ENCODE assay signal across 8 mouse cellular contexts in the genomic region with DNA sequence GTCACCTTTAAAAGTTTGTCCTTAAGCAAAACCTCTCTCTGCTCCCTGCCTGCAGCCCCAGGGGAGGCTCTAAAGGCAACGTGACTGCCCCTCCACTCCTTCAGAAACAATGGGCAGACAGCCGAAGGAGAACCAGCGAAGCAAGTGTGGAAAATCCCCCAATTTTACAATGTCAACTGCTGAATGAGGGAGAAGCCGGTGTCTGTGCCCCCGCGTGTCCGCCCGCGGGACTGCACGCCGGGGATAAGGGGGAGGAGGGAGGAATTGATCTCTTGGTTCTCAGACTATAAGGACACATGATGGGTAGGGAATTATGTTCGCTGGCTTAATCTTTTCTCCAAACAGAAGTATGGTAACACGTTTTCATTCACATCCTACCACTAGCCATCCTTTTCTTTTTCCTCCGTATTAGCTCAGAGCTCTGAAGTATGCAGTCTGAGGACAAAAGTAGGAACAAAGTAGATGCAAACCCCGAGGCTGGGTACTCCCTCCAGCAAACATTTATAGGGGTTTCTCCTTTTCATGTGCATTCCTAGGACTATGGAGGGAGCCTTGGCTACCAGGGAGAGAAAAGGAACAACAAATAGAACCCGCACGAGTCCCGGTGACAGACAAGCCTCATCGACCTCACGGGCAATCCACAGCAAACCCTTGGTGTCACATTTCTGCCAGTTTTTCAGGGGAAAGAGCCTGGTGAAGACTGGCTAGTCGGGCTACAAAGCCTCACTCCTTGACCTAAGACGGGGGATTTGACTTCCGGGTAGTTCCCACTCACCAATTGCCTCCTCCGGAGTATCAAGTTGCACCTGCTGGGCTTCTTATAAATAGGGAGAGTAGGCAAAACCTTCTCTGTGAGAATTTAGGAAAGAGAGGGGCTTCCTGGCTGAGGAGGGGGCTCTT. TPM values are rescaled to one million over a fixed set of nuclear protein-coding genes. Genes with fewer than 3 reads are reported as not detected.
DNase-seq lines count a peak whose midpoint lies in the region; ATAC-seq lines count a peak whose summit lies in the region.

No protein-coding gene starts in this region.

- H3K4me3 ChIP-seq in intestine, embryonic 16.5 days (ENCODE audit: low read length): peak overlapping the region; percentile 24
- H3K4me3 ChIP-seq in midbrain, embryonic 10.5 days: peak overlapping the region; percentile 37

- peaks cover 28% of the 10 kb centered on the region for H3K4me1 ChIP-seq in intestine, embryonic 16.5 days (ENCODE audit: control insufficient read depth, insufficient read depth, low read length)
- H3K4me1 ChIP-seq in midbrain, embryonic 10.5 days: peaks cover 88% of the 10 kb centered on the region

- intact Hi-C loops in left cerebral cortex, postnatal 36 days (cut with DNase I): loop anchor here (10.0 kb wide), 2 partner anchors 190 kb away; no protein-coding TSS in a partner anchor

- H3K9me3 ChIP-seq in intestine, embryonic 16.5 days (ENCODE audit: control insufficient read depth, low read length): no peaks in the 10 kb centered on the region
- no peaks in the 10 kb centered on the region for H3K9me3 ChIP-seq in midbrain, embryonic 10.5 days (replicated peaks)

- H3K27ac ChIP-seq in intestine, embryonic 16.5 days (ENCODE audit: low read length): 0 out of 2 replicates have a peak overlapping the region, but pooled peaks have one; percentile 7
- peak overlapping the region; percentile 87 for H3K27ac ChIP-seq in midbrain, embryonic 10.5 days (replicated peaks)

- no peaks in the 10 kb centered on the region for H3K36me3 ChIP-seq in intestine, embryonic 16.5 days (ENCODE audit: control insufficient read depth, insufficient read depth, low read length)
- H3K36me3 ChIP-seq in midbrain, embryonic 10.5 days: no peaks in the 10 kb centered on the region

- ATAC-seq in intestine, embryonic 16.5 days: peak; percentile 37; the same call in 1 of the 2 replicates

- H3K27me3 ChIP-seq in intestine, embryonic 16.5 days (replicated peaks; ENCODE audit: control insufficient read depth, insufficient read depth, low read length): no peaks in the 10 kb centered on the region
- H3K27me3 ChIP-seq in midbrain, embryonic 10.5 days (ENCODE audit: low read depth, poor library complexity, severe bottlenecking): peaks cover 21% of the 10 kb centered on the region

- WGBS in intestine, embryonic 16.5 days: 2% methylated on average over 24 of the region's 24 CpGs
- WGBS in midbrain, embryonic 10.5 days: under 1% methylated on average over 24 of the region's 24 CpGs

- peak; percentile 95 for DNase-seq in adrenal gland, postnatal 10 days
- peak; percentile 94 for DNase-seq in embryo, embryonic 9.5 days (ENCODE audit: extremely low spot score)
- DNase-seq in gastrocnemius, postnatal 4 days (ENCODE audit: low spot score in 2 of 2): peak; percentile 82 to 88
- DNase-seq in left cerebral cortex, postnatal 36 days (ENCODE audit: low spot score in 2 of 2): peak; percentile 90 to 91
- peak; percentile 91 for DNase-seq in midbrain, embryonic 10.5 days (ENCODE audit: low spot score)
- DNase-seq in right cerebral cortex, postnatal 36 days (ENCODE audit: low spot score in 2 of 2): peak; percentile 87 to 91
- DNase-seq in urinary bladder, postnatal 4 days (ENCODE audit: low spot score in 2 of 2): peak; percentile 91 to 94

- peak overlapping the region; percentile 39 for H3K9ac ChIP-seq in intestine, embryonic 16.5 days (ENCODE audit: low read depth, low read length)

- peak overlapping the region; percentile 52 for H3K4me2 ChIP-seq in intestine, embryonic 16.5 days (ENCODE audit: low read depth, low read length)

RNA-seq across cellular contexts. Expression of a gene that starts 3.1 kb away (rescaled TPM):
- total RNA-seq in adrenal gland, postnatal 10 days (2021): 10 to 100 TPM; 56.2 to 62.9 TPM
- total RNA-seq in gastrocnemius, postnatal 4 days (2021): 10 to 100 TPM; 39.7 to 40.5 TPM
- polyA plus RNA-seq in intestine, embryonic 16.5 days (2015; fragmentation: Nextera tagmentation; extraction: Ambion mirVana): 3.7 and 4.3 TPM in 2 replicates
- 10 to 100 TPM; 56.1 to 58.6 TPM for total RNA-seq in left cerebral cortex, postnatal 36 days (2021)
- polyA plus RNA-seq in midbrain, embryonic 10.5 days (2016; fragmentation: Nextera tagmentation; extraction: Ambion mirVana): 4.9 and 5.4 TPM in 2 replicates

Comparison
In these comparisons a context has a peak if more than half of its experiments do, and no peak if none do; other contexts are left out.
1. Peak in every context shown above with its lines: DNase-seq, ATAC-seq, H3K4me3 ChIP-seq and H3K27ac ChIP-seq.